Mouse (Mus musculus) MEL (cell line): ENCODE data around the gene Zbp1. TPM values are rescaled to one million over a fixed set of nuclear protein-coding genes. Genes with fewer than 3 reads are reported as not detected.

Source experiments
- DNase-seq: peaks from one replicate; pipeline ENCODE4 v3.0.0; 2011; ENCODE audit warnings: low read depth, low spot score
- H3K27ac ChIP-seq: 2 replicates; pipeline ENCODE4 v1.5.1; 2012; ENCODE audit warnings: low read depth, mild to moderate bottlenecking, control low read depth, low read length, moderate library complexity; ENCODE audit not compliant: control insufficient read depth
- H3K27me3 ChIP-seq, 2 experiments: fragments of 150-350 bp in 1 of 2; sonication (generic) in 1 of 2; 2 replicates each; pipeline ENCODE4 v1.6.1; 2012; ENCODE audit warnings: low read length in 2 of 2, mild to moderate bottlenecking in 2 of 2, improper control_type of control experiment in 1 of 2, moderate library complexity in 1 of 2; ENCODE audit not compliant: insufficient read depth in 2 of 2, control insufficient read depth in 1 of 2
- H3K36me3 ChIP-seq, 2 experiments: 2 replicates each; pipeline ENCODE4 v1.6.1; 2012 to 2014; ENCODE audit warnings: low read length in 2 of 2, improper control_type of control experiment in 1 of 2, inconsistent platforms in 1 of 2, mild to moderate bottlenecking in 1 of 2; ENCODE audit not compliant: insufficient read depth in 2 of 2, control insufficient read depth in 1 of 2
- H3K4me1 ChIP-seq, 2 experiments: fragments of 150-350 bp in 1 of 2; sonication (generic) in 1 of 2; 2 replicates each; pipeline ENCODE4 v1.6.1; 2012; ENCODE audit warnings: low read length in 2 of 2, improper control_type of control experiment in 1 of 2, mild to moderate bottlenecking in 1 of 2; ENCODE audit not compliant: insufficient read depth in 2 of 2, control insufficient read depth in 1 of 2
- H3K4me3 ChIP-seq, 2 experiments: fragments of 150-350 bp in 1 of 2; sonication (generic) in 1 of 2; 2 replicates each; pipeline ENCODE4 v1.5.1; 2012; ENCODE audit warnings: low read depth in 2 of 2, low read length in 2 of 2, mild to moderate bottlenecking in 2 of 2, moderate library complexity in 2 of 2, control low read depth in 1 of 2, improper control_type of control experiment in 1 of 2; ENCODE audit not compliant: control insufficient read depth in 1 of 2, insufficient read depth in 1 of 2
- H3K79me2 ChIP-seq: 2 replicates; pipeline ENCODE4 v1.6.1; 2012; ENCODE audit warnings: mild to moderate bottlenecking, low read length, moderate library complexity; ENCODE audit not compliant: control insufficient read depth, poor library complexity, insufficient read depth
- H3K9ac ChIP-seq: 2 replicates; pipeline ENCODE4 v1.6.1; 2012; ENCODE audit warnings: low read depth, mild to moderate bottlenecking, control low read depth, low read length, moderate library complexity; ENCODE audit not compliant: control insufficient read depth, poor library complexity, severe bottlenecking
- H3K9me3 ChIP-seq: fragments of 150-350 bp; sonication (generic); replicated peaks from 2 replicates; pipeline ENCODE4 v1.6.1; 2012; ENCODE audit warnings: mild to moderate bottlenecking, low read length, improper control_type of control experiment, moderate library complexity; ENCODE audit not compliant: insufficient read depth
- BHLHE40 ChIP-seq: IDR thresholded peaks from 2 replicates; pipeline ENCODE4 v1.6.1; 2012; ENCODE audit warnings: low read depth, mild to moderate bottlenecking, inconsistent platforms, low read length, improper control_type of control experiment, borderline replicate concordance
- CHD2 ChIP-seq: IDR thresholded peaks from 2 replicates; pipeline ENCODE4 v1.6.1; 2011; ENCODE audit warnings: low read length, improper control_type of control experiment
- HCFC1 ChIP-seq: IDR thresholded peaks from 2 replicates; pipeline ENCODE4 v1.6.1; 2012; ENCODE audit warnings: low read depth, mild to moderate bottlenecking, inconsistent platforms, low read length, improper control_type of control experiment, moderate library complexity
- MAFK ChIP-seq: IDR thresholded peaks from 2 replicates; pipeline ENCODE4 v1.6.1; 2011; ENCODE audit warnings: low read depth, mild to moderate bottlenecking, low read length, improper control_type of control experiment, borderline replicate concordance
- MAX ChIP-seq: IDR thresholded peaks from 2 replicates; pipeline ENCODE4 v1.6.1; 2011; ENCODE audit warnings: low read length, improper control_type of control experiment
- MAZ ChIP-seq: IDR thresholded peaks from 2 replicates; pipeline ENCODE4 v1.6.1; 2012; ENCODE audit warnings: low read depth, mild to moderate bottlenecking, inconsistent platforms, low read length, improper control_type of control experiment
- MYB ChIP-seq: IDR thresholded peaks from 2 replicates; pipeline ENCODE4 v1.6.1; 2011; ENCODE audit warnings: mild to moderate bottlenecking, low read depth, low read length, improper control_type of control experiment
- NELFE ChIP-seq: IDR thresholded peaks from 2 replicates; pipeline ENCODE4 v1.6.1; 2011; ENCODE audit warnings: low read depth, low read length, improper control_type of control experiment
- POLR2A ChIP-seq, 2 experiments: IDR thresholded peaks; 2 replicates each; pipeline ENCODE4 v1.6.1; 2011 to 2012; ENCODE audit warnings: low read length in 2 of 2, mild to moderate bottlenecking in 2 of 2, control low read depth in 1 of 2, improper control_type of control experiment in 1 of 2, low read depth in 1 of 2, moderate library complexity in 1 of 2; ENCODE audit not compliant: control insufficient read depth in 1 of 2, insufficient read depth in 1 of 2, poor library complexity in 1 of 2
- POLR2AphosphoS2 ChIP-seq: IDR thresholded peaks from 2 replicates; pipeline ENCODE4 v1.6.1; 2011; ENCODE audit warnings: low read length, improper control_type of control experiment
- RAD21 ChIP-seq: IDR thresholded peaks from 2 replicates; pipeline ENCODE4 v1.6.1; 2011; ENCODE audit warnings: mild to moderate bottlenecking, low read depth, low read length, improper control_type of control experiment
- SIN3A ChIP-seq: IDR thresholded peaks from 2 replicates; pipeline ENCODE4 v1.6.1; 2012; ENCODE audit warnings: low read length, improper control_type of control experiment, inconsistent platforms
- SMC3 ChIP-seq: IDR thresholded peaks from 2 replicates; pipeline ENCODE4 v1.6.1; 2011; ENCODE audit warnings: low read depth, low read length, improper control_type of control experiment
- TAL1 ChIP-seq: IDR thresholded peaks from 2 replicates; pipeline ENCODE4 v1.6.1; 2012; ENCODE audit warnings: mild to moderate bottlenecking, inconsistent platforms, low read length, moderate library complexity, mixed read lengths
- TBP ChIP-seq: IDR thresholded peaks from 2 replicates; pipeline ENCODE4 v1.8.0; 2011; ENCODE audit warnings: low read depth, low read length, improper control_type of control experiment
- UBTF ChIP-seq: IDR thresholded peaks from 2 replicates; pipeline ENCODE4 v1.6.1; 2012; ENCODE audit warnings: low read depth, mild to moderate bottlenecking, inconsistent platforms, low read length, improper control_type of control experiment, moderate library complexity, borderline replicate concordance; ENCODE audit not compliant: insufficient read depth
- USF1 ChIP-seq: IDR thresholded peaks from 2 replicates; pipeline ENCODE4 v1.6.1; 2014; ENCODE audit warnings: low read depth, mild to moderate bottlenecking, inconsistent platforms, low read length, improper control_type of control experiment, moderate library complexity
- ZNF384 ChIP-seq: IDR thresholded peaks from 2 replicates; pipeline ENCODE4 v1.6.1; 2012; ENCODE audit warnings: low read depth, mild to moderate bottlenecking, inconsistent platforms, low read length, improper control_type of control experiment
- polyA plus RNA-seq, 2 experiments: library from polyadenylated mRNA; stranded (reverse) in 1 of 2; unstranded in 1 of 2; fragments of >175 nt in 1 of 2; fragments of >200 nt in 1 of 2; gene quantifications; 2 replicates each; pipeline versions ENCODE4 v1.2.1 to v1.2.4; 2012; ENCODE audit warnings: low replicate concordance in 2 of 2, low read depth in 1 of 2; ENCODE audit not compliant: insufficient read length in 2 of 2, insufficient read depth in 1 of 2, missing spikeins in 1 of 2
- total RNA-seq: library from RNA; depleted of rRNA; stranded (reverse); fragments of 300-350 nt; gene quantifications from 2 replicates; pipeline ENCODE4 v1.2.3, GENCODE M21; 2012

The Zbp1 gene
- total and polyA plus RNA-seq, 3 experiments = not detected

DNA sequence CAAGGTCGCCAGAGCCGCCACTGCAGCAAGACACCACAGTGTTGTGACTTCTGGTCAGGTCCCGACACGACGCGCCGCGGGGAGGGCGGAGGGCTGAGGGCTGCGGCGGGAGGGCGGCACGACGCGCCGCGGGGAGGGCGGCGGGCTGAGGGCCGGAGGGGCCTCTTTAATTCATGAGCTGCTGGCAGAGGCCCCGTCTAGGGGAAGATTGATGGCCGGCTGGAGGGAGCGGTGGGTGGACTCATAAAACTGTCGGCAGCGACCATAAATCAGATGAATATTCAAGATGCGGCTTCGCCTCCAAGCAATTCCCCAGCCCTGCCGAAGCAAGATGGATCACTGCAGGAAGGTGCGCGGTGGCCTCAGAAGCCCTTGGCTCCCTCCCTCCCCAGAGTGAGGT lies 47.3 kb downstream of the Zbp1 start:
- H3K9ac ChIP-seq = no peak overlapping the region
- no peak overlapping the region for H3K4me3 ChIP-seq
- H3K36me3 ChIP-seq = no peaks in the 10 kb centered on the region
- no peak for DNase-seq
- no peaks in the 10 kb centered on the region for H3K9me3 ChIP-seq
- no peaks in the 10 kb centered on the region for H3K4me1 ChIP-seq
- no peaks in the 10 kb centered on the region for H3K79me2 ChIP-seq
- TF ChIP-seq UBTF (no peak), TBP (no peak)
- no peak overlapping the region for H3K27ac ChIP-seq
- H3K27me3 ChIP-seq = no peaks in the 10 kb centered on the region

DNA sequence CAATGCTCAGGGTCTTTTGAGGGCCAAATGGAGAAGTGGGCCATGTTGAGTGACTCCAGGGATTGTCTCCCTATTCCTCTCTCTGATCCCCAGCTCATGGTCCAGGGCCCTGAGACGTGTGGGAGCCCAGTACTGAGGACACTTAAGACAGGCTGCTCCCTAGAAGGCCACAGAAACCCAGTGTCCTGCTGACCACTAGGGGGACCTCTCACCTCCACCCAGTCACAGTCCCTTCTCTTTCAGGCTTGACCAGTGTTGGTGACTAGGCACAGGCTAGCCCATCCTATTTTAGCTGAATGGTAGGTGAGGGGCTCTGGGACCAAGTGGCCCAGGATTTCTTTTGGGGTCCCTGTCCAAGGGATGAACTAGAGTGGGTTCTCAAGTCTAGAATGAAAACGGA lies 48.0 kb downstream of the Zbp1 start:
- no peaks in the 10 kb centered on the region for H3K79me2 ChIP-seq
- H3K27ac ChIP-seq = no peak overlapping the region
- no peak for TF ChIP-seq RAD21
- TF ChIP-seq POLR2A (IDR thresholded peaks at IDR 0.05; ENCODE audit: control insufficient read depth in 1 of 2, insufficient read depth in 1 of 2, low read depth in 1 of 2, low read length in 2 of 2, poor library complexity in 1 of 2) = no peak
- H3K36me3 ChIP-seq = no peaks in the 10 kb centered on the region
- H3K9me3 ChIP-seq = no peaks in the 10 kb centered on the region
- H3K4me1 ChIP-seq = no peaks in the 10 kb centered on the region
- H3K4me3 ChIP-seq = no peak overlapping the region
- no peaks in the 10 kb centered on the region for H3K27me3 ChIP-seq
- no peak for DNase-seq
- no peak overlapping the region for H3K9ac ChIP-seq

DNA sequence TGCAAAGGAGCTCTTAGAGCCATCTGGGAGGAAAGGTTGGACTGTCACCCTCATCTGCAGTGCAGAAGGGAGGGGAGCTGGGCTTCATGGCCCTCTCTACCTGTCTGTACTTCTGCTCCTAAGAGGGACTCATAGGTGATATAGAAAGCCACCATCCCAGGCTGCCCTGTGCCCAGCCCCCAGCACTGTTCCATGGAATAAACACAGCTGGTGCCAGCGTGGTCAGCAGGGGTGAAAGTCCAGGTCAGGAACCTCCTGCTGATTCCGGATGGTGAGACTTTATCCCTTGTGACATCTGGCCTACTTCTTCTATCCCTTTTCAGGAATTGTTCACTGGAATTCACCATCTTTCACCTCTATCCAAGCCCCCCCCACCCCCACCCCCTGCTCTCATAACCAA lies 48.6 kb downstream of the Zbp1 start:
- H3K79me2 ChIP-seq = no peaks in the 10 kb centered on the region
- H3K27ac ChIP-seq = no peak overlapping the region
- no peaks in the 10 kb centered on the region for H3K9me3 ChIP-seq
- H3K4me1 ChIP-seq = no peaks in the 10 kb centered on the region
- H3K4me3 ChIP-seq = no peak overlapping the region
- DNase-seq = no peak
- H3K27me3 ChIP-seq = no peaks in the 10 kb centered on the region
- no peaks in the 10 kb centered on the region for H3K36me3 ChIP-seq
- no peak overlapping the region for H3K9ac ChIP-seq
- no peak for TF ChIP-seq MAZ
- TF ChIP-seq NELFE = no peak
- TF ChIP-seq CHD2 = no peak
- no peak for TF ChIP-seq HCFC1
- TF ChIP-seq MAFK = no peak
- TF ChIP-seq SIN3A = no peak
- no peak for TF ChIP-seq TAL1
- no peak for TF ChIP-seq POLR2AphosphoS2
- TF ChIP-seq ZNF384 = no peak
- no peak for TF ChIP-seq MYB
- TF ChIP-seq BHLHE40 = no peak
- no peak for TF ChIP-seq MAX
- TF ChIP-seq UBTF = no peak
- TF ChIP-seq USF1 = no peak
- no peak for TF ChIP-seq SMC3
